Mouse (Mus musculus): ENCODE data around the gene Slc12a8. TPM values are rescaled to one million over a fixed set of nuclear protein-coding genes. Genes with fewer than 3 reads are reported as not detected.
A peak's percentile ranks its signal among the peaks of the same experiment; 100 is the strongest.

The Slc12a8 gene
- total and polyA plus RNA-seq, 3 experiments: 12.2 to 17.4 (median 16.5) TPM

GRCm38 (mm10) chr16:33584455-33585082, 67.4 kb downstream of the Slc12a8 start:
- peaks cover 20 to 63% of the 10 kb centered on the region in 2 experiments for H3K4me1 ChIP-seq (ENCODE audit: control insufficient read depth in 1 of 2, insufficient read depth in 2 of 2)
- H3K9me3 ChIP-seq (replicated peaks; ENCODE audit: low read length): no peaks in the 10 kb centered on the region
- dilution Hi-C loops (cut with MboI; ENCODE audit: extremely low pct_ligation_motif_present, extremely low pct_unique_long_range_greater_than_20kb, low sequenced_read_pairs) (no loop called here), in situ Hi-C loops (cut with MboI; ENCODE audit: low pct_ligation_motif_present, low pct_unique_long_range_greater_than_20kb, low sequenced_read_pairs) (no loop called here)
- peak overlapping the region; percentile 76 for H3K27ac ChIP-seq (ENCODE audit: insufficient read depth, low read depth)
- H3K9ac ChIP-seq (ENCODE audit: insufficient read depth, low read depth): peak overlapping the region; percentile 64
- peaks cover 0 to 23% of the 10 kb centered on the region in 2 experiments for H3K36me3 ChIP-seq (replicated peaks in 1 of 2; ENCODE audit: control insufficient read depth in 1 of 2, insufficient read depth in 1 of 2, low read length in 1 of 2)
- no peaks in the 10 kb centered on the region; the same call in 1 of the 2 replicates for H3K79me2 ChIP-seq (replicated peaks; ENCODE audit: control insufficient read depth, extremely low read depth, insufficient read depth, poor library complexity, severe bottlenecking)
- H3K4me2 ChIP-seq (ENCODE audit: insufficient read depth, low read depth, poor library complexity, severe bottlenecking): peak overlapping the region; percentile 84
- H3K4me3 ChIP-seq (replicated peaks in 1 of 3; ENCODE audit: low read depth in 2 of 3, low read length in 2 of 3, poor library complexity in 1 of 3): peak overlapping the region; percentile 37 to 60 (median 39)
- peak; percentile 84 for DNase-seq (ENCODE audit: extremely low read depth)
- peak; percentile 53 for TF ChIP-seq HCFC1 (IDR thresholded peaks at IDR 0.05; ENCODE audit: low read depth, low read length)
- TF ChIP-seq USF1 (IDR thresholded peaks at IDR 0.05; ENCODE audit: low read depth, low read length): no peak
- TF ChIP-seq EP300 (IDR thresholded peaks at IDR 0.05; ENCODE audit: low read length): no peak
- peak; percentile 78 for TF ChIP-seq MAX (IDR thresholded peaks at IDR 0.05; ENCODE audit: low read length)
- TF ChIP-seq TBP (conservative IDR thresholded peaks at IDR 0.05; ENCODE audit: low read depth, low read length): peak; percentile 87
- no peak for TF ChIP-seq ZNF384 (IDR thresholded peaks at IDR 0.05; ENCODE audit: low read depth, low read length)
- TF ChIP-seq ELF1 (IDR thresholded peaks at IDR 0.05; ENCODE audit: low read depth, low read length): peak; percentile 70; the same call in 1 of the 2 replicates
- no peak for TF ChIP-seq MAFK (IDR thresholded peaks at IDR 0.05; ENCODE audit: insufficient replicate concordance, low read length)
- no peak for TF ChIP-seq CTCF (conservative IDR thresholded peaks at IDR 0.05 in 1 of 2, IDR thresholded peaks at IDR 0.05 in 1 of 2; ENCODE audit: low read depth in 2 of 2, low read length in 2 of 2)
- no peak for TF ChIP-seq GABPA (IDR thresholded peaks at IDR 0.05; ENCODE audit: insufficient replicate concordance, low read depth, low read length)
- peak; percentile 66; the same call in 1 of the 2 replicates for TF ChIP-seq MYC (IDR thresholded peaks at IDR 0.05; ENCODE audit: low read depth, low read length)
- no peak for TF ChIP-seq CHD1 (IDR thresholded peaks at IDR 0.05; ENCODE audit: low read depth, low read length)
- no peak for TF ChIP-seq USF2 (conservative IDR thresholded peaks at IDR 0.05; ENCODE audit: low read depth, low read length)
- no peak for TF ChIP-seq ZC3H11A (IDR thresholded peaks at IDR 0.05; ENCODE audit: low read depth, low read length)
- TF ChIP-seq ETS1 (conservative IDR thresholded peaks at IDR 0.05; ENCODE audit: low read depth, low read length): peak; percentile 61
- TF ChIP-seq ZMIZ1 (IDR thresholded peaks at IDR 0.05; ENCODE audit: low read depth, low read length): peak; percentile 56; the same call in 1 of the 2 replicates
- TF ChIP-seq PAX5 (IDR thresholded peaks at IDR 0.05; ENCODE audit: low read length): no peak
- TF ChIP-seq MAZ (IDR thresholded peaks at IDR 0.05; ENCODE audit: low read depth, low read length): no peak; the same call in 1 of the 2 replicates
- TF ChIP-seq MEF2A (IDR thresholded peaks at IDR 0.05; ENCODE audit: borderline replicate concordance, low read depth, low read length): peak; percentile 83
- no peak for TF ChIP-seq RCOR1 (conservative IDR thresholded peaks at IDR 0.05; ENCODE audit: low read depth, low read length)
- TF ChIP-seq NELFE (IDR thresholded peaks at IDR 0.05; ENCODE audit: low read depth, low read length): peak; percentile 58; the same call in 1 of the 2 replicates
- peak; percentile 83 for TF ChIP-seq TCF12 (IDR thresholded peaks at IDR 0.05; ENCODE audit: low read depth, low read length)
- TF ChIP-seq KAT2A (IDR thresholded peaks at IDR 0.05; ENCODE audit: insufficient replicate concordance, low read length): no peak
- no peak for TF ChIP-seq UBTF (IDR thresholded peaks at IDR 0.05; ENCODE audit: low read depth, low read length)
- TF ChIP-seq POLR2A (IDR thresholded peaks at IDR 0.05; ENCODE audit: low read depth, low read length): peak; percentile 76
- TF ChIP-seq E2F4 (IDR thresholded peaks at IDR 0.05; ENCODE audit: insufficient replicate concordance, low read depth, low read length): no peak; the same call in 1 of the 2 replicates
- 0 out of 2 replicates have a peak, but pooled peaks have one; percentile 23 for TF ChIP-seq NRF1 (IDR thresholded peaks at IDR 0.05; ENCODE audit: low read depth, low read length)
- no peak for TF ChIP-seq JUN (IDR thresholded peaks at IDR 0.05; ENCODE audit: insufficient read depth, low read depth, low read length)
- no peak for TF ChIP-seq JUND (conservative IDR thresholded peaks at IDR 0.05; ENCODE audit: low read depth, low read length)
- TF ChIP-seq RAD21 (IDR thresholded peaks at IDR 0.05; ENCODE audit: low read depth, low read length): peak; percentile 0; the same call in 1 of the 2 replicates
- TF ChIP-seq BHLHE40 (IDR thresholded peaks at IDR 0.05; ENCODE audit: low read depth, low read length): peak; percentile 26; the same call in 1 of the 2 replicates
- no peak for TF ChIP-seq SMC3 (IDR thresholded peaks at IDR 0.05; ENCODE audit: low read depth, low read length)
- peak; percentile 89; the same call in 1 of the 2 replicates for TF ChIP-seq POLR2AphosphoS2 (IDR thresholded peaks at IDR 0.05; ENCODE audit: low read depth, low read length)
- peak; percentile 46; the same call in 1 of the 2 replicates for TF ChIP-seq SIN3A (IDR thresholded peaks at IDR 0.05; ENCODE audit: low read length)
- no peak for TF ChIP-seq IRF4 (IDR thresholded peaks at IDR 0.05; ENCODE audit: low read depth, low read length)
- TF ChIP-seq MXI1 (IDR thresholded peaks at IDR 0.05; ENCODE audit: low read depth, low read length): no peak; the same call in 1 of the 2 replicates
- peak; percentile 67 for TF ChIP-seq CHD2 (IDR thresholded peaks at IDR 0.05; ENCODE audit: low read length)
- no peak for TF ChIP-seq ZKSCAN1 (IDR thresholded peaks at IDR 0.05; ENCODE audit: borderline replicate concordance, low read depth, low read length)
- no peaks in the 10 kb centered on the region for H3K27me3 ChIP-seq (replicated peaks)
